Mouse (Mus musculus): Measurements from ENCODE around the gene Wnt3a. TPM values are rescaled to one million over a fixed set of nuclear protein-coding genes. Genes with fewer than 3 reads are reported as not detected.
"Not testable (repeated sequence)": the region's sequence is repeated elsewhere in the genome, so short reads cannot be mapped to it uniquely, and the experiment has no call there.

The Wnt3a gene
- polyA plus RNA-seq, 1 experiment from 2014 or later: 0.61 TPM

GRCm38 (mm10) chr11:59306461-59307421 lies 16.2 kb upstream of the Wnt3a start, which contains the start of gene Wnt9a:
Wnt9a (plus strand) TSS chr11:59306928.
- H3K9ac ChIP-seq: peak within 1 kb of the TSS; percentile 54
- peak within 1 kb of the TSS; percentile 55 for H3K4me3 ChIP-seq
- ATAC-seq (replicated peaks): 0 out of 2 replicates have a peak, but pooled peaks have one; percentile 27
- H3K27ac ChIP-seq: no peak within 1 kb of the TSS
- H3K4me2 ChIP-seq: peak within 1 kb of the TSS; percentile 94
- no peaks in the 10 kb centered on the region for H3K36me3 ChIP-seq (replicated peaks)
- WGBS: under 1% methylated on average over 114 of the region's 128 CpGs
- H3K4me1 ChIP-seq: peaks cover 36% of the 10 kb centered on the region
- H3K9me3 ChIP-seq: no peaks in the 10 kb centered on the region
- H3K27me3 ChIP-seq (replicated peaks): peaks cover 78% of the 10 kb centered on the region

DNA sequence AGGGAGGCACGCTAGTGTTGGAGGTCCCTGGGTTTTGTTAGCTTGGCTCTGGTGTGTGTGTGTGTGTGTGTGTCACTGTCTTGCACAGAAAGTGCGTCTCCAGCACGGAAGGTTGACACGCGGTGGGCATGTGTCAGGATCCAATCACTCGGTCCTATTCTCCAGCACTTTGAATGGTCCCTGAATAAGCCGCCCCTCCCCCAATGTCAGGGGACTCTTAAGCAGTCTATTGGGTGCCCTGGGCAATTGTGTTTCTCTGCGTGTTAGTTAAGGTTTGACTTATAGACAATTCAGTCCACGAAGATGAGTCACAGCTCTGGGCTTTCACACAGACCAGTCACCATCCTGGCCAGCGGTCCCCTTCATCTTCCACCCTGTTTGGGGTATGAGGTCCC lies 15.3 kb upstream of the Wnt3a start:
- peaks cover 68% of the 10 kb centered on the region for H3K27me3 ChIP-seq (replicated peaks)
- no peaks in the 10 kb centered on the region for H3K9me3 ChIP-seq
- H3K4me3 ChIP-seq: no peak overlapping the region
- WGBS: 4% methylated on average over 10 of the region's 10 CpGs
- H3K36me3 ChIP-seq (replicated peaks): no peaks in the 10 kb centered on the region
- H3K4me1 ChIP-seq: peaks cover 36% of the 10 kb centered on the region
- no peak overlapping the region for H3K9ac ChIP-seq
- ATAC-seq (replicated peaks): no peak
- no peak overlapping the region for H3K27ac ChIP-seq
- peak overlapping the region; percentile 94; the same call in 1 of the 2 replicates for H3K4me2 ChIP-seq

DNA sequence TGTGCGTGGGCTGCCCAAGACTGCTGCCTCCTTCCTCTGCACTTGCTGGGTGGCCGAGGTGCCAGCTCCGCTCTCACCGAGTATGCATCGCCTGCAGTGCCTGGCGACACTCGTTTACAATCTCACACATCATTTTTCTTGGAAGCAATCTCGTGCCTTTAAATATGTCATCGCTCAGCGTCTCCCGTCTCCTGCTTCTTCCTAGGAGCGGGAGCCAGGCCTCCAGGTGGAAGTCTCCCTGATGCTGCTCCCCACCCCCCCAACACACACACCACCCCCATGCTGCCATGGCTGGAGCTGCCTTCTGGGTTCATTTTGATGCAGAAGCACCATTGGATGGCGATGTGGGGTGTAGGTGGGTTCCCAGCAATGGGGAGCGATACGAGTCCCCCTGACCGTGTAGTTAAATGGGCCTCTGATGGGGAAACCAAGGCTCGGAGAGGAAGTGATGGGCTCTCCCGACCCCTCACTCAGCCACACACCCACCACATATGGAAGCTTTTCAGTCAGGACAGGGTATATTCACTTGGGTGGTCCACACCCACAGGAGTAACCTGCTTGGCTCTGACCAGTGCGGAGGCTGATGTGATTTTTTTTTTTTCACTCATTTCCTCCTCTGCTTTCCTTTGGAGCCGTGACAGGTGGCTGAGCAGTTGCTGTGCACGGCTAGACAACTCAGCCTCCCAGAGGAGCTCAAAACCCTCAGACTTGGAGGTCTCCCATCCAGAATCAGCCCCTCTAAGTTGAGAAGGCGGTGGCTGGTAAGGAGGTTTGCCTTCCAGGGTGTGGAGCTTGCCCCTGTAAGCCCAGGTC lies 14.7 kb upstream of the Wnt3a start:
- H3K27me3 ChIP-seq (replicated peaks): peaks cover 71% of the 10 kb centered on the region
- H3K4me1 ChIP-seq: peaks cover 36% of the 10 kb centered on the region
- 47% methylated on average over 22 of the region's 22 CpGs for WGBS
- no peak overlapping the region for H3K9ac ChIP-seq
- H3K27ac ChIP-seq: no peak overlapping the region
- no peaks in the 10 kb centered on the region for H3K9me3 ChIP-seq
- ATAC-seq (replicated peaks): no peak
- H3K4me2 ChIP-seq: no peak overlapping the region
- no peaks in the 10 kb centered on the region for H3K36me3 ChIP-seq (replicated peaks)
- no peak overlapping the region for H3K4me3 ChIP-seq

GRCm38 (mm10) chr11:59302700-59303569 lies 12.4 kb upstream of the Wnt3a start:
- no peak overlapping the region for H3K9ac ChIP-seq
- no peak overlapping the region for H3K27ac ChIP-seq
- H3K4me2 ChIP-seq: no peak overlapping the region
- H3K4me3 ChIP-seq: no peak overlapping the region
- WGBS: 32% methylated on average over 7 of the region's 10 CpGs
- no peaks in the 10 kb centered on the region for H3K9me3 ChIP-seq
- peak; percentile 52; the same call in 1 of the 2 replicates for ATAC-seq (replicated peaks)
- no peaks in the 10 kb centered on the region for H3K36me3 ChIP-seq (replicated peaks)
- peaks cover 21% of the 10 kb centered on the region for H3K4me1 ChIP-seq
- peaks cover 77% of the 10 kb centered on the region for H3K27me3 ChIP-seq (replicated peaks)

GRCm38 (mm10) chr11:59301053-59301452 lies 10.5 kb upstream of the Wnt3a start:
- peaks cover 77% of the 10 kb centered on the region for H3K27me3 ChIP-seq (replicated peaks)
- not testable (repeated sequence) for H3K4me1 ChIP-seq; H3K9ac ChIP-seq; H3K36me3 ChIP-seq (replicated peaks); H3K4me3 ChIP-seq; H3K4me2 ChIP-seq; H3K27ac ChIP-seq; H3K9me3 ChIP-seq; ATAC-seq (replicated peaks)
- WGBS: 70% methylated on average over 2 of the region's 2 CpGs

DNA sequence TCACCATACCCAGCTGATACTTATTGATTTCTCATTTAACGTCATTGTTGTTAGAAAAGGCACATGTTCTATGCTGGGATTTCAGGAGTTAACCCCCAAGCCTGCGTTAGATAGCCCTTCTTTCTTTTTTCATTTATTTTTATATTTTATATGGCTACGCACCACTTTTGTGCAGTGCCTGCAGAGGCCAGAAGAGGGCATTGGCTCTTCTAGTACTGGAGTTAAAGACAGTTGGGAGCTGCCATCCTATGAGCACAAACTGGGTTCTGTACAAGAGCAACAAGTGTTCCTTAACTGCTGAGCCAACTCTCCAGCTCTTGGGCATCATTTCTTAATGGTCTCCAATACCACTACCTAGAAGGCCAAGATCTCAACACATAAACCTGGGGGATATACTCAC lies 9.6 kb upstream of the Wnt3a start:
- Histone ChIP-seq H3K36me3 (replicated peaks) (no peaks in the 10 kb centered on the region), H3K9me3 (no peaks in the 10 kb centered on the region), H3K9ac (no peak overlapping the region), H3K27ac (no peak overlapping the region), H3K4me1 (no peaks in the 10 kb centered on the region), H3K4me2 (no peak overlapping the region), H3K27me3 (replicated peaks) (peaks cover 75% of the 10 kb centered on the region), H3K4me3 (no peak overlapping the region)
- no peak for ATAC-seq (replicated peaks)
- WGBS: 28% methylated on average over 3 of the region's 3 CpGs

DNA sequence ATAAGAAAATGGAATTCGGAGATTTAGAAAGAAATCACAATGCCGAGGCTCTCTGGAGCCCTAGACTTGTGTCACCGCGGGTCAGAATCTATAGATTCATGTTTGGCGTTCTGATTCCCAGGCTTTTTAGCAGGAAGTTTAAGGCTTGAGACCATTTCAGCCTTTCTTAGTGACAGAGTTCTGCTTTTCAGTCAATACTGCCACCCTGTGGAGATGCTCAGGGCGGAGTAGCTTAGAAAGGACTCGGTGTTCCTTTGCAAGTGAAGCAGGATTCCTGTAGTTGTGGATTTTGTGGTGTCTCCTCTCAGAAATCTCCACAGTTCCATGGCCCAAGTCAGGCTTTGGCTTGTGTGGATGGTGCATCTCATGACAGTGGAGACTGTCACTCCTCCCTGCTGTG lies 7.4 kb upstream of the Wnt3a start:
- Histone ChIP-seq H3K4me2 (no peak overlapping the region), H3K4me1 (no peaks in the 10 kb centered on the region), H3K27me3 (replicated peaks) (peaks cover 71% of the 10 kb centered on the region), H3K27ac (no peak overlapping the region), H3K9me3 (no peaks in the 10 kb centered on the region), H3K4me3 (no peak overlapping the region), H3K36me3 (replicated peaks) (no peaks in the 10 kb centered on the region), H3K9ac (no peak overlapping the region)
- no peak for ATAC-seq (replicated peaks)
- 20% methylated on average over 7 of the region's 7 CpGs for WGBS

DNA sequence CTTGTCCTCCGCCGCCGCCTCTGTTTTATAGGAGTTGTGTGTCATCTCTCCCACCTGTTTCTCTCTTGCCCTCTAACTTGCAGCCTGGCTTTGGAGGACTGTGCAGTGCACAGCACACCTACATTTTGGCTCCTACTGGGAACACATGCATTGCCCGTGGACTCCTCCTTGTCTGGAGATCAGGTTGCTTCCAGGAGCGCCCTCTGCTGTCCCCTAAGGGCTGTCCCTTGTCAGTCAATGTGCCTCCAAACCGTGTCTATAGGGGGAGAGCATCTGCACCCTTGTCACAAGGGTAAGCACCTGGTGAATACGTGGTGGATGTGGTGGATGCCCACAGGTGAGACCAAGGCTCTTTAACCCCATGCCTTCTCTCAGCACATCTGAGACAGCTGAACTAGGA lies 3.1 kb upstream of the Wnt3a start:
- Histone ChIP-seq H3K27ac (no peak overlapping the region), H3K4me3 (no peak overlapping the region), H3K9ac (no peak overlapping the region), H3K36me3 (replicated peaks) (no peaks in the 10 kb centered on the region), H3K4me2 (no peak overlapping the region), H3K9me3 (no peaks in the 10 kb centered on the region), H3K27me3 (replicated peaks) (peaks cover 88% of the 10 kb centered on the region), H3K4me1 (peaks cover 20% of the 10 kb centered on the region)
- no peak for ATAC-seq (replicated peaks)
- WGBS: 25% methylated on average over 7 of the region's 7 CpGs

GRCm38 (mm10) chr11:59289706-59290105 lies 846 bp downstream of the Wnt3a start:
- no peak for ATAC-seq (replicated peaks)
- no peak overlapping the region for H3K27ac ChIP-seq
- no peaks in the 10 kb centered on the region for H3K36me3 ChIP-seq (replicated peaks)
- H3K4me2 ChIP-seq: peak overlapping the region; percentile 41; the same call in 1 of the 2 replicates
- WGBS: under 1% methylated on average over 25 of the region's 25 CpGs
- H3K4me1 ChIP-seq: peaks cover 20% of the 10 kb centered on the region
- H3K4me3 ChIP-seq: no peak overlapping the region
- H3K9me3 ChIP-seq: no peaks in the 10 kb centered on the region
- no peak overlapping the region for H3K9ac ChIP-seq
- peaks cover 84% of the 10 kb centered on the region for H3K27me3 ChIP-seq (replicated peaks)

- Histone ChIP-seq H3K9ac (no peak overlapping the region), H3K36me3 (replicated peaks) (no peaks in the 10 kb centered on the region), H3K9me3 (no peaks in the 10 kb centered on the region), H3K27ac (no peak overlapping the region), H3K27me3 (replicated peaks) (peaks cover 54% of the 10 kb centered on the region), H3K4me1 (peaks cover 6% of the 10 kb centered on the region), H3K4me2 (no peak overlapping the region), H3K4me3 (no peak overlapping the region)
- ATAC-seq (replicated peaks): no peak
- 16% methylated on average over 14 of the region's 14 CpGs for WGBS
Measured at GRCm38 (mm10) chr11:59284146-59284545, 6.4 kb downstream of the Wnt3a start.

DNA sequence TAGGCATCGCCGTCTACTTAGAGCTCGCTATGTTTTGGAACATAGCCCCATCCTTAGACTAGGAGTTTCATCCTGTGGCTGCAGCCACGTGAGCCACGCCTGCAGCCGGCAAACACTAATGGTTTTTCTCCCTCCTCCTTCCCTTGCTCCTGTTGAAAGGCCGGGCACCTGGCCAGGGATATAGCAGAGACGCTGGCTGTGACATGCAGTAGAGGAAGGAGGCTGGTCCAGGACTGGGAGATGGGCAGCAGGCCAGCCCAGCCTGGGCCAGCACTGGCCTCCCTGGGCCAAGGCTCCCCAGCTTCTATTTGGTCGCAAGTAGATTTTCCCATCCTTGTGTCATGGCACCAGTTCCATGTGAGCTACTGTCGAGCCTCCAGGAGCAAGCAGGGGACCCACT lies 7.6 kb downstream of the Wnt3a start:
- WGBS: 78% methylated on average over 10 of the region's 10 CpGs
- Histone ChIP-seq H3K9me3 (no peaks in the 10 kb centered on the region), H3K4me3 (no peak overlapping the region), H3K4me1 (no peaks in the 10 kb centered on the region), H3K9ac (no peak overlapping the region), H3K27me3 (replicated peaks) (peaks cover 42% of the 10 kb centered on the region), H3K4me2 (no peak overlapping the region), H3K27ac (no peak overlapping the region), H3K36me3 (replicated peaks) (no peaks in the 10 kb centered on the region)
- no peak for ATAC-seq (replicated peaks)
